Mouse (Mus musculus): ENCODE results near the gene Trim80. TPM values are rescaled to one million over a fixed set of nuclear protein-coding genes. Genes with fewer than 3 reads are reported as not detected.

Trim80 gene
- total and polyA plus RNA-seq, 2 experiments from 2014 or later, result 0.26 TPM; not detected in 1

- no peak for ATAC-seq (ENCODE audit: insufficient read depth, low read depth)
- Histone ChIP-seq H3K4me2 (ENCODE audit: low read depth, low read length) (no peak overlapping the region), H3K9ac (replicated peaks; ENCODE audit: low read depth, low read length) (no peak overlapping the region), H3K9me3 (replicated peaks; ENCODE audit: control insufficient read depth, low read length) (no peaks in the 10 kb centered on the region), H3K4me1 (ENCODE audit: control insufficient read depth, insufficient read depth) (peaks cover 4% of the 10 kb centered on the region; the same call in 1 of the 2 replicates), H3K27me3 (ENCODE audit: control insufficient read depth, insufficient read depth, low read length) (no peaks in the 10 kb centered on the region), H3K27ac (ENCODE audit: low read depth) (no peak overlapping the region), H3K36me3 (replicated peaks; ENCODE audit: control insufficient read depth, insufficient read depth, low read length) (peaks cover 59% of the 10 kb centered on the region), H3K4me3 (ENCODE audit: low read depth, low read length) (no peak overlapping the region)
- TF ChIP-seq EP300 (IDR thresholded peaks at IDR 0.05; ENCODE audit: low read depth), result no peak
- no peak for TF ChIP-seq CTCF (IDR thresholded peaks at IDR 0.05; ENCODE audit: low read depth)
- no peak for DNase-seq (ENCODE audit: low spot score)
- WGBS, result 92% methylated on average over 6 of the region's 6 CpGs
Measured at GRCm38 (mm10) chr11:115430561-115430960, 9.8 kb upstream of the Trim80 start.

GRCm38 (mm10) chr11:115432814-115433213 lies 7.5 kb upstream of the Trim80 start:
- no peak overlapping the region for H3K4me2 ChIP-seq (ENCODE audit: low read depth, low read length)
- H3K9me3 ChIP-seq (replicated peaks; ENCODE audit: control insufficient read depth, low read length), result no peaks in the 10 kb centered on the region
- no peak for TF ChIP-seq EP300 (IDR thresholded peaks at IDR 0.05; ENCODE audit: low read depth)
- no peak for TF ChIP-seq CTCF (IDR thresholded peaks at IDR 0.05; ENCODE audit: low read depth)
- DNase-seq (ENCODE audit: low spot score) (no peak), ATAC-seq (ENCODE audit: insufficient read depth, low read depth) (no peak)
- peaks cover 7% of the 10 kb centered on the region; the same call in 1 of the 2 replicates for H3K4me1 ChIP-seq (ENCODE audit: control insufficient read depth, insufficient read depth)
- H3K27me3 ChIP-seq (ENCODE audit: control insufficient read depth, insufficient read depth, low read length), result no peaks in the 10 kb centered on the region
- 69% methylated on average over 4 of the region's 4 CpGs for WGBS
- H3K9ac ChIP-seq (replicated peaks; ENCODE audit: low read depth, low read length), result no peak overlapping the region
- peaks cover 37% of the 10 kb centered on the region for H3K36me3 ChIP-seq (replicated peaks; ENCODE audit: control insufficient read depth, insufficient read depth, low read length)
- H3K27ac ChIP-seq (ENCODE audit: low read depth), result no peak overlapping the region
- H3K4me3 ChIP-seq (ENCODE audit: low read depth, low read length), result no peak overlapping the region

- ATAC-seq (ENCODE audit: insufficient read depth, low read depth) (no peak), DNase-seq (ENCODE audit: low spot score) (no peak)
- H3K36me3 ChIP-seq (replicated peaks; ENCODE audit: control insufficient read depth, insufficient read depth, low read length), result peaks cover 37% of the 10 kb centered on the region
- TF ChIP-seq EP300 (IDR thresholded peaks at IDR 0.05; ENCODE audit: low read depth) (no peak), CTCF (IDR thresholded peaks at IDR 0.05; ENCODE audit: low read depth) (no peak)
- no peak overlapping the region for H3K27ac ChIP-seq (ENCODE audit: low read depth)
- no peaks in the 10 kb centered on the region for H3K27me3 ChIP-seq (ENCODE audit: control insufficient read depth, insufficient read depth, low read length)
- H3K9ac ChIP-seq (replicated peaks; ENCODE audit: low read depth, low read length), result no peak overlapping the region
- H3K4me2 ChIP-seq (ENCODE audit: low read depth, low read length), result no peak overlapping the region
- WGBS, result 83% methylated on average over 6 of the region's 6 CpGs
- H3K9me3 ChIP-seq (replicated peaks; ENCODE audit: control insufficient read depth, low read length), result no peaks in the 10 kb centered on the region
- H3K4me1 ChIP-seq (ENCODE audit: control insufficient read depth, insufficient read depth), result peaks cover 7% of the 10 kb centered on the region; the same call in 1 of the 2 replicates
- H3K4me3 ChIP-seq (ENCODE audit: low read depth, low read length), result no peak overlapping the region
Measured at GRCm38 (mm10) chr11:115433342-115433741, 7.0 kb upstream of the Trim80 start.

- H3K36me3 ChIP-seq (replicated peaks; ENCODE audit: control insufficient read depth, insufficient read depth, low read length), result peaks cover 20% of the 10 kb centered on the region
- no peaks in the 10 kb centered on the region for H3K9me3 ChIP-seq (replicated peaks; ENCODE audit: control insufficient read depth, low read length)
- H3K4me2 ChIP-seq (ENCODE audit: low read depth, low read length), result peak overlapping the region; percentile 55
- no peaks in the 10 kb centered on the region for H3K27me3 ChIP-seq (ENCODE audit: control insufficient read depth, insufficient read depth, low read length)
- no peak overlapping the region for H3K27ac ChIP-seq (ENCODE audit: low read depth)
- peak overlapping the region; percentile 31 for H3K4me3 ChIP-seq (ENCODE audit: low read depth, low read length)
- peaks cover 7% of the 10 kb centered on the region; the same call in 1 of the 2 replicates for H3K4me1 ChIP-seq (ENCODE audit: control insufficient read depth, insufficient read depth)
- TF ChIP-seq EP300 (IDR thresholded peaks at IDR 0.05; ENCODE audit: low read depth) (no peak), CTCF (IDR thresholded peaks at IDR 0.05; ENCODE audit: low read depth) (no peak; the same call in 1 of the 2 replicates)
- ATAC-seq (ENCODE audit: insufficient read depth, low read depth), result peak; percentile 47; the same call in 1 of the 2 replicates
- WGBS, result 12% methylated on average over 31 of the region's 31 CpGs
- no peak for DNase-seq (ENCODE audit: low spot score)
- H3K9ac ChIP-seq (replicated peaks; ENCODE audit: low read depth, low read length), result peak overlapping the region; percentile 29; the same call in 1 of the 2 replicates
Measured at GRCm38 (mm10) chr11:115435596-115436337, 4.6 kb upstream of the Trim80 start.

- no peak for ATAC-seq (ENCODE audit: insufficient read depth, low read depth)
- Histone ChIP-seq H3K9me3 (replicated peaks; ENCODE audit: control insufficient read depth, low read length) (no peaks in the 10 kb centered on the region), H3K4me3 (ENCODE audit: low read depth, low read length) (no peak overlapping the region), H3K4me2 (ENCODE audit: low read depth, low read length) (no peak overlapping the region), H3K36me3 (replicated peaks; ENCODE audit: control insufficient read depth, insufficient read depth, low read length) (0 out of 2 replicates have a peak, but pooled peaks cover 2% of the 10 kb centered on the region), H3K27ac (ENCODE audit: low read depth) (no peak overlapping the region), H3K27me3 (ENCODE audit: control insufficient read depth, insufficient read depth, low read length) (no peaks in the 10 kb centered on the region), H3K4me1 (ENCODE audit: control insufficient read depth, insufficient read depth) (peaks cover 7% of the 10 kb centered on the region; the same call in 1 of the 2 replicates), H3K9ac (replicated peaks; ENCODE audit: low read depth, low read length) (no peak overlapping the region)
- WGBS, result 66% methylated on average over 5 of the region's 5 CpGs
- TF ChIP-seq EP300 (IDR thresholded peaks at IDR 0.05; ENCODE audit: low read depth), result no peak
- no peak for TF ChIP-seq CTCF (IDR thresholded peaks at IDR 0.05; ENCODE audit: low read depth)
- DNase-seq (ENCODE audit: low spot score), result no peak
Measured at GRCm38 (mm10) chr11:115437571-115438122, 2.7 kb upstream of the Trim80 start.

Measured in heart, postnatal 0 days (tissue).